Mouse (Mus musculus) kidney, adult 2 months (tissue): ENCODE results near the gene Clvs2.

Experiments used
- CTCF ChIP-seq: fragments of 200-500 bp; conservative IDR thresholded peaks from 2 replicates; pipeline ENCODE4 v1.5.1; 2011; ENCODE audit warnings: low read depth, mild to moderate bottlenecking, control low read depth, low read length, moderate library complexity, mixed read lengths; ENCODE audit not compliant: insufficient read depth, insufficient read length
- POLR2A ChIP-seq: fragments of 200-500 bp; IDR thresholded peaks from one replicate; pipeline ENCODE4 v1.6.1; 2011; ENCODE audit warnings: low read depth, low read length, control low read depth

DNA sequence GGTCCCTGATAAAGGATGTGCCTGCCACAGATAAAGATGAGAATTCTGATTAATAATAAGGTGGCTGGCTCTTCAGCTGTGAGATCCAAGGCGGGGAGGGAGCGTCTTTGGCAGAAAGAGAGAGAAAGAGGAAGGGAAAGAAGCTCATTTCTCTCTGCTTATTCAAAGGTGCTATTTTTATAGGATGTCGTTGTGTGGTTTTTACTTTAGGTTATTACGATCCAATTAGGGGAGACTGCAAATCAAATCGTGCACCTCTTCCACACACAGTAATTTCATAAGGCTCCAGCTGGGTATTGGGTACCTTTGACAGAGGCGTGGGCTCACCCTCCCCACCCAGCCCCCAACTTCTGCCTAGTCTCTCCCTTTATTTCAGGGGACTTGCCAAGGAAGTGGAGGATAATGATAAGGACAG, 985 bp downstream of the Clvs2 start:
- TF ChIP-seq POLR2A (no peak), CTCF (no peak)
